In the genomic region with DNA sequence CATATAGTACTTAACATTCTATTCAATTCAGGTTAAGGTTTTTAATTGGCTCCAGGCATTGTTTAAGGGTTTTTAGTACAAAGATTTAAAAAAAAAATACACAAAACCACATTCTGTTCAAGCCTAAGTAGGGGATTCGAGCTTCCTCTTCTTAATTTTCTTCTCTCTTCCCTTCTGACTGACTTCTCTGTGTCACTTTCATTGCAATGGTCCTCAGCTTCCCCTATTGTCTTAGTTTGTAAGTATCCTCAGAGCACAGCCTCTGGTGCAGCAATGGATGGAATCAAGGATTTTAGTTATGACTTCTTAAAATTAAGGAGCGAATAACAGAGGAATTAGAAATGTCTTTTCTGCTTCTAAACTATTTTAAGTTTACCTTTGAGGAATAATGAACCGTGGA, we compare ENCODE assay signal across 20 mouse cellular contexts. TPM values are rescaled to one million over a fixed set of nuclear protein-coding genes. Genes with fewer than 3 reads are reported as not detected.
DNase-seq lines count a peak whose midpoint lies in the region; ATAC-seq and TF ChIP-seq lines count a peak whose summit lies in the region.
"Had no signal": no experiment of that assay in that cellular context is flagged by ENCODE, and none has a peak within 500 bp of the region (broad histone marks: within the 10 kb centered on the region; RNA-seq: fewer than 3 reads in every experiment).

No protein-coding gene starts in this region.

- H3K4me2 ChIP-seq in hindbrain, embryonic 14.5 days (replicated peaks) = no peak overlapping the region
- no peak overlapping the region for H3K4me2 ChIP-seq in hindbrain, embryonic 16.5 days (ENCODE audit: low read length)
- 0 out of 2 replicates have a peak overlapping the region, but pooled peaks have one; percentile 71 for H3K4me2 ChIP-seq in midbrain, embryonic 15.5 days
- H3K4me2 ChIP-seq in midbrain, postnatal 0 days (ENCODE audit: low read depth, low read length, poor library complexity, severe bottlenecking) = no peak overlapping the region
- H3K4me2 ChIP-seq in embryonic facial prominence, embryonic 14.5 days (ENCODE audit: low read depth, low read length) = peak overlapping the region; percentile 70; the same call in 1 of the 2 replicates

- no peak overlapping the region for H3K9ac ChIP-seq in hindbrain, embryonic 14.5 days
- H3K9ac ChIP-seq in hindbrain, embryonic 16.5 days (ENCODE audit: low read depth, low read length) = no peak overlapping the region
- no peak overlapping the region for H3K9ac ChIP-seq in midbrain, embryonic 15.5 days
- H3K9ac ChIP-seq in midbrain, postnatal 0 days (replicated peaks; ENCODE audit: low read length, poor library complexity, severe bottlenecking) = no peak overlapping the region
- no peak overlapping the region for H3K9ac ChIP-seq in embryonic facial prominence, embryonic 14.5 days (ENCODE audit: low read depth, low read length)
- H3K9ac ChIP-seq: liver, embryonic 14.5 days had no signal

- DNase-seq in hindbrain, embryonic 14.5 days (ENCODE audit: low spot score) = no peak
- DNase-seq in midbrain, postnatal 0 days (ENCODE audit: low spot score) = no peak
- no peak for DNase-seq in embryonic facial prominence, embryonic 14.5 days (ENCODE audit: low spot score)
- DNase-seq in adrenal gland, postnatal 36 days = no peak
- no peak for DNase-seq in kidney, postnatal 36 days
- DNase-seq: cerebellum, postnatal 25 days; gastrocnemius, postnatal 36 days; kidney, adult 18-20 months; kidney, postnatal 25 days; layer of hippocampus, postnatal 36 days; lung, postnatal 4 days; right cerebral cortex, postnatal 4 days; thymus, adult 2 months had no signal

- TF ChIP-seq CTCF in midbrain, postnatal 0 days (IDR thresholded peaks at IDR 0.05) = no peak

- no peaks in the 10 kb centered on the region for H3K27me3 ChIP-seq in hindbrain, embryonic 14.5 days (ENCODE audit: control insufficient read depth, insufficient read depth, low read length)
- H3K27me3 ChIP-seq in hindbrain, embryonic 16.5 days (replicated peaks; ENCODE audit: control insufficient read depth, insufficient read depth, low read length) = no peaks in the 10 kb centered on the region
- H3K27me3 ChIP-seq in midbrain, embryonic 15.5 days (replicated peaks) = no peaks in the 10 kb centered on the region
- no peaks in the 10 kb centered on the region for H3K27me3 ChIP-seq in midbrain, postnatal 0 days (ENCODE audit: insufficient read depth, low read length)
- no peaks in the 10 kb centered on the region for H3K27me3 ChIP-seq in embryonic facial prominence, embryonic 14.5 days (replicated peaks; ENCODE audit: control insufficient read depth, insufficient read depth, low read length)
- H3K27me3 ChIP-seq: embryonic facial prominence, embryonic 13.5 days; neural tube, embryonic 13.5 days had no signal

- no peaks in the 10 kb centered on the region for H3K9me3 ChIP-seq in hindbrain, embryonic 14.5 days (ENCODE audit: control insufficient read depth, low read length)
- no peaks in the 10 kb centered on the region for H3K9me3 ChIP-seq in hindbrain, embryonic 16.5 days (ENCODE audit: control insufficient read depth, low read length)
- no peaks in the 10 kb centered on the region for H3K9me3 ChIP-seq in midbrain, embryonic 15.5 days
- H3K9me3 ChIP-seq in midbrain, postnatal 0 days (ENCODE audit: low read length) = no peaks in the 10 kb centered on the region
- H3K9me3 ChIP-seq in embryonic facial prominence, embryonic 14.5 days (ENCODE audit: control insufficient read depth, low read length) = no peaks in the 10 kb centered on the region
- H3K9me3 ChIP-seq: embryonic facial prominence, embryonic 13.5 days; forebrain, embryonic 10.5 days; neural tube, embryonic 13.5 days had no signal

- peak overlapping the region; percentile 99; the same call in 1 of the 2 replicates for H3K4me3 ChIP-seq in hindbrain, embryonic 14.5 days (replicated peaks; ENCODE audit: low read length)
- no peak overlapping the region for H3K4me3 ChIP-seq in hindbrain, embryonic 16.5 days (ENCODE audit: low read length)
- no peak overlapping the region for H3K4me3 ChIP-seq in midbrain, embryonic 15.5 days
- H3K4me3 ChIP-seq in midbrain, postnatal 0 days (ENCODE audit: low read depth, low read length) = no peak overlapping the region
- no peak overlapping the region for H3K4me3 ChIP-seq in embryonic facial prominence, embryonic 14.5 days (ENCODE audit: low read depth, low read length)

- no peaks in the 10 kb centered on the region for H3K36me3 ChIP-seq in hindbrain, embryonic 14.5 days (replicated peaks; ENCODE audit: control insufficient read depth, insufficient read depth)
- no peaks in the 10 kb centered on the region for H3K36me3 ChIP-seq in hindbrain, embryonic 16.5 days (ENCODE audit: control insufficient read depth, insufficient read depth, low read length)
- H3K36me3 ChIP-seq in midbrain, embryonic 15.5 days (replicated peaks) = no peaks in the 10 kb centered on the region
- H3K36me3 ChIP-seq in midbrain, postnatal 0 days (ENCODE audit: insufficient read depth, low read length) = no peaks in the 10 kb centered on the region
- no peaks in the 10 kb centered on the region for H3K36me3 ChIP-seq in embryonic facial prominence, embryonic 14.5 days (ENCODE audit: control insufficient read depth, insufficient read depth, low read length)
- H3K36me3 ChIP-seq: embryonic facial prominence, embryonic 13.5 days; neural tube, embryonic 13.5 days had no signal

- ATAC-seq in hindbrain, embryonic 14.5 days (ENCODE audit: low FRiP score) = no peak
- no peak for ATAC-seq in hindbrain, embryonic 16.5 days
- no peak for ATAC-seq in midbrain, embryonic 15.5 days (replicated peaks)
- ATAC-seq in midbrain, postnatal 0 days (ENCODE audit: low FRiP score) = no peak
- ATAC-seq in embryonic facial prominence, embryonic 14.5 days (ENCODE audit: low read depth) = no peak
- ATAC-seq: midbrain, embryonic 16.5 days had no signal

- whole genome bisulfite sequencing in hindbrain, embryonic 14.5 days = 75% methylated on average over 3 of the region's 3 CpGs
- WGBS in hindbrain, embryonic 16.5 days = 72% methylated on average over 3 of the region's 3 CpGs
- WGBS in midbrain, embryonic 15.5 days = 62% methylated on average over 3 of the region's 3 CpGs
- 53% methylated on average over 3 of the region's 3 CpGs for WGBS in midbrain, postnatal 0 days
- WGBS in embryonic facial prominence, embryonic 14.5 days = 55% methylated on average over 3 of the region's 3 CpGs

- H3K27ac ChIP-seq in hindbrain, embryonic 14.5 days = no peak overlapping the region
- no peak overlapping the region for H3K27ac ChIP-seq in hindbrain, embryonic 16.5 days (ENCODE audit: low read depth, low read length)
- H3K27ac ChIP-seq in midbrain, embryonic 15.5 days = no peak overlapping the region
- H3K27ac ChIP-seq in midbrain, postnatal 0 days (ENCODE audit: low read depth, low read length) = no peak overlapping the region
- H3K27ac ChIP-seq in embryonic facial prominence, embryonic 14.5 days (replicated peaks; ENCODE audit: low read depth, low read length) = 0 out of 2 replicates have a peak overlapping the region, but pooled peaks have one; percentile 100

- peaks cover 24% of the 10 kb centered on the region for H3K4me1 ChIP-seq in hindbrain, embryonic 14.5 days (replicated peaks; ENCODE audit: control insufficient read depth, insufficient read depth, low read length)
- peaks cover 3% of the 10 kb centered on the region; the same call in 1 of the 2 replicates for H3K4me1 ChIP-seq in hindbrain, embryonic 16.5 days (ENCODE audit: control insufficient read depth, insufficient read depth, low read depth, low read length)
- H3K4me1 ChIP-seq in midbrain, embryonic 15.5 days = peaks cover 15% of the 10 kb centered on the region
- H3K4me1 ChIP-seq in midbrain, postnatal 0 days (ENCODE audit: insufficient read depth, low read length) = peaks cover 3% of the 10 kb centered on the region; the same call in 1 of the 2 replicates
- peaks cover 9% of the 10 kb centered on the region for H3K4me1 ChIP-seq in embryonic facial prominence, embryonic 14.5 days (ENCODE audit: control insufficient read depth, insufficient read depth, low read length)
- H3K4me1 ChIP-seq: embryonic facial prominence, embryonic 13.5 days had no signal

RNA-seq across cellular contexts. Expression of gene Arhgap5, which starts 1.6 kb away (rescaled TPM):
- polyA plus RNA-seq in hindbrain, embryonic 14.5 days (2014; fragmentation: Nextera tagmentation; extraction: Ambion mirVana) = 42.3 and 45.4 TPM in 2 replicates
- 33.4 and 35.3 TPM in 2 replicates for polyA plus RNA-seq in hindbrain, embryonic 16.5 days (2015; fragmentation: Nextera tagmentation; extraction: Ambion mirVana)
- polyA plus RNA-seq in midbrain, embryonic 15.5 days (2015; fragmentation: Nextera tagmentation; extraction: Ambion mirVana) = 31.6 and 31.9 TPM in 2 replicates
- 74.0 and 87.7 TPM in 2 replicates for total RNA-seq in midbrain, postnatal 0 days (2014; rRNA removed)
- 28.6 and 34.6 TPM in 2 replicates for polyA plus RNA-seq in midbrain, postnatal 0 days (2015; fragmentation: Nextera tagmentation; extraction: Ambion mirVana)
- 54.6 and 57.0 TPM in 2 replicates for polyA plus RNA-seq in embryonic facial prominence, embryonic 14.5 days (2014; fragmentation: Nextera tagmentation; extraction: Ambion mirVana)
- total RNA-seq in adrenal gland, postnatal 36 days (2021) = 10 to 100 TPM; 87.3 to 92.2 TPM

Comparison
In these comparisons a context has a peak if more than half of its experiments do, and no peak if none do; other contexts are left out.
1. H3K4me2 ChIP-seq: peak in midbrain, embryonic 15.5 days (single experiment) and embryonic facial prominence, embryonic 14.5 days (single experiment); none in hindbrain, embryonic 14.5 days (single experiment), hindbrain, embryonic 16.5 days (single experiment) and midbrain, postnatal 0 days (single experiment).